Mouse (Mus musculus): Measurements from ENCODE around the gene Tnk2.
A peak's percentile ranks its signal among the peaks of the same experiment; 100 is the strongest.

DNA sequence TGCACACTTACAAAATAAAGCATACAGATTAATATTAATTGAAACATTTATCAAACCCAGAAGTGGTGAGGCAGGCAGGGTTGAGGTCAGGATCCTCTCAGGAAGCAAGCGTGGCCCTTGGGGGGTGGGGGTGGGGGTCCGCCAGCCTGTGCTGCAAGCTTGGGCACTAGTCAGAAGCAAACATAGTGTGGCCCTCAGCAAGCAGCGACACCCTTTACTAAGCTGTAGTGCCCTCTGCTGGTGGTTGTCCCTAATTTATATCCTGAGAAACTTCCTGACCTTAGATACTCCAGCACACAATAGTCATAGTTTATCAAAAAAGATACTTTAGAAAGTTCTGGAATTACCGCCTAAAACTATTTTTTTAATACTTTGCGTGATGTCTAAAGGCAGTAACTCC, 38.5 kb downstream of the Tnk2 start:
- TF ChIP-seq CTCF (IDR thresholded peaks at IDR 0.05; ENCODE audit: extremely low read depth, insufficient read depth, low read length) (peak; percentile 78), POLR2A (IDR thresholded peaks at IDR 0.05; ENCODE audit: extremely low read depth, insufficient read depth, low read length) (no peak)

Data from cortical plate, adult 2 months (tissue).